Mouse (Mus musculus): ENCODE data around the gene Lin28b. TPM values are rescaled to one million over a fixed set of nuclear protein-coding genes. Genes with fewer than 3 reads are reported as not detected.
A peak's percentile ranks its signal among the peaks of the same experiment; 100 is the strongest.

The Lin28b gene
- polyA plus RNA-seq, 1 experiment: not detected

DNA sequence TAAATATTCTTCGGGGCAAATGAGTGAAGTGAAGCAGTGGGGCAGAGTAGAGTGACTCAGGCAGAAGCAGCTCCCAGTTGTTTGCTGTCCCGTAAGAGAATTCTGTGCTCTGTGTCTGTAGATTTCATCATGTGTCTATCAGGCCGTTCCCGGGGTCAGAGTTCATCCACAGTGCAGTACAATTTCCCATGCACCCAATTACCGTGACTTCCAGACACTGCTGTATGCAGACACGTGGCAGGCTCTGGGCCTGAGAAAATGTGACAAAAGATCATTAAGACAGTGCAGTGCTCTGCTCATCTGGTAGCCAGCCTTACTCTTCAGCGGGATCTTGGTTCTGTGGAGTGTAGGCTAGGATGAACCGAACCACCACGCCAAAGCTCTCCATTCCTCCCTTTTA, 141.0 kb downstream of the Lin28b start:
- no peak for DNase-seq (ENCODE audit: low read depth in 1 of 2, low spot score in 2 of 2)
- TF ChIP-seq POLR2A (IDR thresholded peaks at IDR 0.05; ENCODE audit: low read depth, low read length) (no peak), CTCF (IDR thresholded peaks at IDR 0.05; ENCODE audit: extremely low read depth, insufficient read depth, insufficient read length, insufficient replicate concordance) (no peak)
- Histone ChIP-seq H3K27ac (ENCODE audit: insufficient read depth, low read length) (no peak overlapping the region), H3K36me3 (ENCODE audit: control insufficient read depth, insufficient read depth, low read length) (no peaks in the 10 kb centered on the region), H3K4me3 (ENCODE audit: extremely low read depth, insufficient read depth, insufficient read length) (no peak overlapping the region), H3K4me1 (ENCODE audit: control insufficient read depth, insufficient read depth, insufficient read length) (no peaks in the 10 kb centered on the region), H3K27me3 (ENCODE audit: control insufficient read depth, insufficient read depth, low read length) (no peaks in the 10 kb centered on the region)
- WGBS: 90% methylated on average over 9 of the region's 9 CpGs

- Histone ChIP-seq H3K36me3 (ENCODE audit: control insufficient read depth, insufficient read depth, low read length) (no peaks in the 10 kb centered on the region), H3K4me3 (ENCODE audit: extremely low read depth, insufficient read depth, insufficient read length) (no peak overlapping the region), H3K4me1 (ENCODE audit: control insufficient read depth, insufficient read depth, insufficient read length) (no peaks in the 10 kb centered on the region), H3K27ac (ENCODE audit: insufficient read depth, low read length) (no peak overlapping the region), H3K27me3 (ENCODE audit: control insufficient read depth, insufficient read depth, low read length) (no peaks in the 10 kb centered on the region)
- 76% methylated on average over 4 of the region's 4 CpGs for WGBS
- TF ChIP-seq CTCF (IDR thresholded peaks at IDR 0.05; ENCODE audit: extremely low read depth, insufficient read depth, insufficient read length, insufficient replicate concordance) (no peak), POLR2A (IDR thresholded peaks at IDR 0.05; ENCODE audit: low read depth, low read length) (no peak)
- DNase-seq (ENCODE audit: low read depth in 1 of 2, low spot score in 2 of 2): no peak
These were observed 141.8 kb downstream of the Lin28b start for GRCm38 (mm10) chr10:45344381-45344780.

- Histone ChIP-seq H3K27me3 (ENCODE audit: control insufficient read depth, insufficient read depth, low read length) (peaks cover 7% of the 10 kb centered on the region), H3K4me1 (ENCODE audit: control insufficient read depth, insufficient read depth, insufficient read length) (peaks cover 2% of the 10 kb centered on the region; the same call in 1 of the 2 replicates), H3K36me3 (ENCODE audit: control insufficient read depth, insufficient read depth, low read length) (no peaks in the 10 kb centered on the region), H3K27ac (ENCODE audit: insufficient read depth, low read length) (no peak overlapping the region), H3K4me3 (ENCODE audit: extremely low read depth, insufficient read depth, insufficient read length) (no peak overlapping the region)
- no peak for TF ChIP-seq CTCF (IDR thresholded peaks at IDR 0.05; ENCODE audit: extremely low read depth, insufficient read depth, insufficient read length, insufficient replicate concordance)
- TF ChIP-seq POLR2A (IDR thresholded peaks at IDR 0.05; ENCODE audit: low read depth, low read length): no peak
- no peak for DNase-seq (ENCODE audit: low read depth in 1 of 2, low spot score in 2 of 2)
- 88% methylated on average over 7 of the region's 7 CpGs for WGBS
These were observed 147.1 kb downstream of the Lin28b start for GRCm38 (mm10) chr10:45339106-45339505.

- H3K4me3 ChIP-seq (ENCODE audit: extremely low read depth, insufficient read depth, insufficient read length): peak within 1 kb of the TSS; percentile 14
- TF ChIP-seq POLR2A (IDR thresholded peaks at IDR 0.05; ENCODE audit: low read depth, low read length): no peak
- no peak for TF ChIP-seq CTCF (IDR thresholded peaks at IDR 0.05; ENCODE audit: extremely low read depth, insufficient read depth, insufficient read length, insufficient replicate concordance)
- no peak for DNase-seq (ENCODE audit: low read depth in 1 of 2, low spot score in 2 of 2)
These were observed 150.5 kb downstream of the Lin28b start, which contains the start of gene Bves for GRCm38 (mm10) chr10:45335434-45336422. TSS of gene Bves (plus strand) at chr10:45335772.

DNA sequence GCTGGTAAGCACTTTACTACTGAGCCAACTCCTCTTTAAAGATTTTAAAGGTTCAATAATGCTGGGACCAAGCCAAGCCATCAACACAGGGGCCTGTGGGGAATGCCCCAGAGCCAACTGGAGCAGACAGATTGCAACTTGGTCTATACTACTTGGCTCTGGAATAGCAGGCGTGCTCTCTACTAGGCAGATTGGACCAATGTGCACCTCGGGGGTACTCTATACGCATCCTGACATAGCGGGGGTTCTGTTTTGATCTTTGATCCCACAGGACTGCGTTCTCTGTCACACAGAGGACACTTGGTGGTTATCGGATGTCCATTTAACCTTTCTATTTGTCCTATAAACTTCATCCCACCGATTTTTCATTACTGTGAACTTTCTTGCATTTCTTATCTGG, 151.3 kb downstream of the Lin28b start:
- Histone ChIP-seq H3K4me3 (ENCODE audit: extremely low read depth, insufficient read depth, insufficient read length) (no peak overlapping the region), H3K27ac (ENCODE audit: insufficient read depth, low read length) (no peak overlapping the region), H3K36me3 (ENCODE audit: control insufficient read depth, insufficient read depth, low read length) (no peaks in the 10 kb centered on the region), H3K27me3 (ENCODE audit: control insufficient read depth, insufficient read depth, low read length) (peaks cover 7% of the 10 kb centered on the region), H3K4me1 (ENCODE audit: control insufficient read depth, insufficient read depth, insufficient read length) (peaks cover 2% of the 10 kb centered on the region; the same call in 1 of the 2 replicates)
- TF ChIP-seq CTCF (IDR thresholded peaks at IDR 0.05; ENCODE audit: extremely low read depth, insufficient read depth, insufficient read length, insufficient replicate concordance) (no peak), POLR2A (IDR thresholded peaks at IDR 0.05; ENCODE audit: low read depth, low read length) (no peak)
- 49% methylated on average over 7 of the region's 7 CpGs for WGBS
- DNase-seq (ENCODE audit: low read depth in 1 of 2, low spot score in 2 of 2): no peak

More at GRCm38 (mm10) chr10:45335434-45336422, 150.5 kb downstream of the Lin28b start, which contains the start of gene Bves:
- Histone ChIP-seq H3K4me1 (ENCODE audit: control insufficient read depth, insufficient read depth, insufficient read length) (peaks cover 2% of the 10 kb centered on the region; the same call in 1 of the 2 replicates), H3K36me3 (ENCODE audit: control insufficient read depth, insufficient read depth, low read length) (no peaks in the 10 kb centered on the region), H3K27me3 (ENCODE audit: control insufficient read depth, insufficient read depth, low read length) (peaks cover 7% of the 10 kb centered on the region), H3K27ac (ENCODE audit: insufficient read depth, low read length) (no peak within 1 kb of the TSS)
- WGBS: 3% methylated on average over 103 of the region's 116 CpGs

GRCm38 (mm10) chr10:45328196-45329000, 157.8 kb downstream of the Lin28b start:
- Histone ChIP-seq H3K4me1 (ENCODE audit: control insufficient read depth, insufficient read depth, insufficient read length) (no peaks in the 10 kb centered on the region), H3K27ac (ENCODE audit: insufficient read depth, low read length) (no peak overlapping the region), H3K4me3 (ENCODE audit: extremely low read depth, insufficient read depth, insufficient read length) (no peak overlapping the region), H3K27me3 (ENCODE audit: control insufficient read depth, insufficient read depth, low read length) (no peaks in the 10 kb centered on the region), H3K36me3 (ENCODE audit: control insufficient read depth, insufficient read depth, low read length) (no peaks in the 10 kb centered on the region)
- WGBS: 87% methylated on average over 7 of the region's 7 CpGs
- TF ChIP-seq CTCF (IDR thresholded peaks at IDR 0.05; ENCODE audit: extremely low read depth, insufficient read depth, insufficient read length, insufficient replicate concordance) (no peak), POLR2A (IDR thresholded peaks at IDR 0.05; ENCODE audit: low read depth, low read length) (no peak)
- DNase-seq (ENCODE audit: low read depth in 1 of 2, low spot score in 2 of 2): no peak

Other genes with a start within 250 kb of the Lin28b start
- gene Bves, start 150.6 kb downstream of the Lin28b start, polyA plus RNA-seq (2012; rRNA removed): 0.41 and 0.53 TPM in 2 replicates
- 6.0 and 9.2 TPM in 2 replicates for gene Hace1, start 91.4 kb upstream of the Lin28b start, polyA plus RNA-seq (2012; rRNA removed)